Mouse (Mus musculus) kidney, postnatal 14 days (tissue): ENCODE data around the gene Wdr19.
"Not testable (repeated sequence)": the region's sequence is repeated elsewhere in the genome, so short reads cannot be mapped to it uniquely, and the experiment has no call there.

Experiments used
- DNase-seq: peaks from one replicate; pipeline ENCODE4 v3.0.0; 2022; ENCODE audit warnings: mixed read lengths

The Wdr19 gene

GRCm38 (mm10) chr5:65194441-65194840, 5.1 kb upstream of the Wdr19 start:
- DNase-seq = no peak

DNA sequence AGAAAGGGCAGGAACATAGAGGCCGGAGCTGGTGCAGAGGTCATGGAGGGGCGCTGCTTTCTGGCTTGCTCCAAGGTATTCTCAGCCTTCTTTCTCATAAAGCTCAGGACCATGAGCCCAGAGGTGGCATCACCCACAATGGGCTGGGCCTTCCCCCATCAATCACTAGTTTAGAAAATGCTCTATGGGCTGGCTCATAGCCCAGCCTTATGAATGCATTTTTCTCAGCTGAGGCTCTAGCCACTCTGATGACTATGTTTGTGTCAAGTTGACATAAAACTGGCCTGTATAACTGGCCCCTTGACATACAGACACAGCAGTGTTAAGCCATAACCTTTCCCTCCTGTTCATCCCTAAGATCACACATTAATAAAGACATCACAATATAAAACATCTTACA, 5.2 kb downstream of the Wdr19 start:
- no peak for DNase-seq

DNA sequence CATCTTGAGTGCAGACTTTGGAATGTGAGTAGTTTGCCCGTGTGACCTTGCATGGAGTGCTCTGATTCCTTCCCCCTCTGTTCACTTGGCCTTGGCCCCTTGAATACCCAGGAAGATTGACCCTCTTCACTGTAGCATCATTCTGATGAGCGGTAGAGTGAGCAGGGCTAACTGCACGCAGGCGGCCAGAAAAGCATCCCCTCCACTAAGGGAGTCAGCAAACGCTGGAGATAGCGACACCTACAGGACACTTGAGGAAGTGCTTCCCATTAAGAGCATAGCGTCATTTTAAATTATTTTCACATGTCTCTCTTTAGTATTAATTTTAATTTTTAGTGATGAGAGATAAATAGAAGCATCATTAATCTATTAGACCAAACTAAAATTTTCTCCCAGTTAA, 13.8 kb downstream of the Wdr19 start:
- peak; percentile 43 for DNase-seq

GRCm38 (mm10) chr5:65217305-65218269, 18.1 kb downstream of the Wdr19 start:
- DNase-seq = no peak

DNA sequence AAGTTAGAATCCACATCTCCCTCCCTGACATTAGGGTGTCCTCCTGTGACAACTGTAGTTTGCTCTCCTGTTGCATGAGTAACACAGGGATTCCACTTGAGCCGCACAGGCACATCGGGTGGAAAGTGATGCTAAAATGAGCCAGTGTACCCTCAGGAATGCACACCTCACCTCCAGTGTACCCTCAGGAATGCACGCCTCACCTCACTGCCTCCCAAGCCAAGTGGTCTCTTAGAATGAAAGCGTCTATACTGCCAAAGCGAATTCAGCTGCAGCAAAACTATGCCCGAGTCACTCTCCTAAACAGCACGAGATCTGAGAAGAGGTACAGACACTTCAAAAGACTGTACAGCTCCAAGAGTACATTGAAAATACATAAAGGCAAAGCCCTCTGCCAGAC, 21.5 kb downstream of the Wdr19 start:
- DNase-seq = no peak

GRCm38 (mm10) chr5:65224056-65224455, 24.6 kb downstream of the Wdr19 start:
- no peak for DNase-seq

DNA sequence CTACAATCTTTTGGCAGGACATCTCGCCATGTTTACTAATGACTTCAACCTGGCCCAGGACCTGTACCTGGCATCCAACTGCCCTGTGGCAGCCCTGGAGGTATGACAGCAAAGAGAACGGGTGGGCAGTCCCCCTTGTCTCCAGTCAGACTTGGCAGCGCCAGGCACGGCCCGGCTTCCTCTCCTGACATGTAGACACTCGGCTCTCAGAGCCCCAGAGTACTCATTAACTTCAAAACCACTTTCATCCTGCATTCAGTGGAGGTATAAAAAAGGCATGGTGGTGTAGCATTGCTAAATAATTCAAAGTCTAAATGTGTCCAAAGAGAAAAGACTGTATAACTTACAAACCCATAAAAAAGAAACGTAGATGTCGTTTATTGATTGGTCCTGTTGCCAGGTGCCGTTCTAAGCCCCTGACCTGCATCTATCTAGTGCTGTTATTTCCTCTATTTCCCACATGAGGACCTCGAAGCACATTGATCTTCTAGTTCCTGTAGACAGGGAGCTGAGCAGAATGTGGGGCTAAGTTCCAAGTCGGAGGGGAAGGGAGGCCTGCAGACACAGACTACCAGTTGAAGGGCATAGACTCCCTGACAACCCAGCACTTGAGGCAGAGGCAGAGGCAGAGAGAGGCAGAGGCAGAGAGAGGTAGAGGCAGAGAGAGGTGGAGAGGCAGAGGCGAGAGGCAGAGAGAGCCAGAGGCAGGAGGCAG, 31.9 kb downstream of the Wdr19 start:
- DNase-seq = peak; percentile 10

DNA sequence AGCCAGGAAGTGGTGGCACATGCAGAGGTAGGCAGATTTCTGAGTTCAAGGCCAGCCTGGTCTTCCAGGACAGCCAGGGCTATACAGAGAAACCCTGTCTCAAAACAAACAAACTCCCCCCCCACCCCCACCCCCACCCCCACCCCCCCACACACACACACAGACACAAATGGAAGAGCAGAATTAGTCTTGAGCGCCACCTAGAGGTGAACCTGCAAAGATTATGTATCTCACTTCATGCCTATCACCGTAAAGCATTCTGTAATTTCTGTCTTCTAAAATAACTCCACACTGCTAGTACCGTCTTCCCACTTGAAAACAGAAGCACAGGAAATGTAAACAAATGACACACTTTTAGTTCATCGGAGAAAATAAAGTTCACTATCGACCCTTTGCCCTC, 43.2 kb downstream of the Wdr19 start:
- DNase-seq = peak; percentile 22

DNA sequence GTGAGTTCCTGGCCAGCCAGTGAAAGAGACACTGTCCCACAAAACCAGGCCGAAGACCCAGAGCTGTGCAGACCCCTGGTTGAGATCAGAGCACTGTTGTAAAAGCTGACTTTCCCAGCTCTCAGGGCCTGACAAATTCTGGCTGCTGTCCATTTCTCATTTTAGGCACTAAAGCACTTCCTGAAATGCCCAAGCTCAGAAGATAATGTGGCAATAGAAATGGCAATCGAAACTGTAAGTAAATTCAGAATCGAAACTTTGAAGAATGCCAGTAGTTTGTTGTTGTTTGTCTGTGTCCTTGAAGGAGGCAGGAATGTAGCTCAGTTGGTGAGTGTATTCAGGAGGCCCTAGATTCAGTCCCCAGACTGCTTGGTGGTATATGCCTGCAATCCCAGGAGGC, 47.8 kb downstream of the Wdr19 start:
- no peak for DNase-seq

DNA sequence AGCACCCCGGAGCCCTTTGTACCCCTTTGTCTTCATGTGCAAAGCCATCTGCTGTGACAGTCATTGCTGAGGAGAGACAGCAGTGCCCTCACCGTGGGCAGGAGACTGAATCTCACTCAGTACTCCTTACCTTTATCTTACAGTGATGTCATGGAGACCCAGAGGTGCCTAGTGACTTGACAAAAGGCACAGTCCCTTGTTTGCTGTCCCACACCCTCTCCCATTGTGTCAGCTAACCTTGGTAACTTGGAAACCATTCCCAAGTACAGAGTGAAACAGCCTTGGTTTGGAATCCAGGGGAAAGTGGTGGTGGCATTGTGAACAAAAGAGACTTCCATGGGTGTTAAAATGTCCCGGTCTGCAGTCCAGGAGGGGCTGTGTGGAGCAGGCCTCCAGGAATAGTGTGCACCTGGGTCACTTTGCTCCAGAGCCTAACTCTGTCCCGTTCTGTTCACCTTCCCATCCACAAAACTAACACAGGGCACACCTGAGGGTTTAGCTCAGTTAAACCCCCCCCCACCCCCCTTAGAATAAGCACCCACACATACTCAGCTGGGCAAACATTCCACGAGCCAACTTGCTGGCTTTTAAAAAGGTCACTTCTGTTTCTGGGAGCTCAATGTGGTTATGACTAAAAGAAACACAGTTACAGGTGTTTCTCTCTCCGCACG, 50.8 kb downstream of the Wdr19 start:
- no peak for DNase-seq

- DNase-seq = no peak
These were observed 58.5 kb downstream of the Wdr19 start for GRCm38 (mm10) chr5:65257910-65258505.

DNA sequence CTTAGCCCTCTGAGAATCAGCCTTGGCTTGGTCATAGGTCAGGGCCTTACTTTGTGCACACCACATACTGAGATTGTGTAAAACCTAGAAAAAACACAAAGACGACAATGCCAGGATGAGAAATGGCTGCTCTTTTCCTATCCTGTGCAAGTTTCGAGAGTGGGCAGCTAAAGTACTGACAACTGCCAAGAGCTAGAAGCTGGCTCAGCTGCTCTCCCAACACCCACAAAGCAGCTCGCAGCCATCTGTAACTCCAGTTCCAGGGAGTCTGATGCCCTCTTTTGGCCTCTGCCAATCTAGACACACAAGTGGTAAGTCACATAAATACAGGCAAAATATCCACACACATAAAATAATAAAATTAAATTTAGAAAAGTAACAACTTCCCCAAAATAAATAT, 74.5 kb downstream of the Wdr19 start:
- DNase-seq = no peak

DNA sequence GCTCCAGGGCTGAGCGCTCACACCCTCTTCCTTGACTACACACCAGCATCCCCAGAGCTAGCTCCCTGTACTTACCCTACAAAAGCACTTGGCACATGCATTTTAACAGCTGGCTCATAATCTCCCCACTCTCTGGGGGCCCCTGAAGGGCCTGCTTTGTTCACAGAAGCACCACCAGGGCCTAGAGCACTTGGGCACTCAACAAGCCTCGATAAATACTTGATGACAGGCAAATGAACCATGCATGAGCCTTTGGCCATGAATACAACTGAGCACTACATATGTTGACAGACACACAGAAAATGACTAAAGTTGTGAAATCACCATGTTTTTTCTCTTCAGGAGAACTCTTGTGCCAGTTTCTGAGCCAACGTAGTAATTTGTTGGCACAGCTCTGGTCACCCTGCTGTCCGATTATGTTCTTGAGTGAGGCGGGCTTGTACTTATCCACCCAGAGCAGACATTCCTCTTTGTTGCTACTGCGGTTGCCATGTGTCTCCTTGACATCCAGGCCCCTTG, 79.7 kb downstream of the Wdr19 start:
- DNase-seq = no peak

GRCm38 (mm10) chr5:65281216-65281615, 81.7 kb downstream of the Wdr19 start:
- DNase-seq = no peak

- DNase-seq = no peak
These were observed 84.7 kb downstream of the Wdr19 start for GRCm38 (mm10) chr5:65284171-65284570.

GRCm38 (mm10) chr5:65287751-65288701, 88.5 kb downstream of the Wdr19 start:
- DNase-seq = no peak

DNA sequence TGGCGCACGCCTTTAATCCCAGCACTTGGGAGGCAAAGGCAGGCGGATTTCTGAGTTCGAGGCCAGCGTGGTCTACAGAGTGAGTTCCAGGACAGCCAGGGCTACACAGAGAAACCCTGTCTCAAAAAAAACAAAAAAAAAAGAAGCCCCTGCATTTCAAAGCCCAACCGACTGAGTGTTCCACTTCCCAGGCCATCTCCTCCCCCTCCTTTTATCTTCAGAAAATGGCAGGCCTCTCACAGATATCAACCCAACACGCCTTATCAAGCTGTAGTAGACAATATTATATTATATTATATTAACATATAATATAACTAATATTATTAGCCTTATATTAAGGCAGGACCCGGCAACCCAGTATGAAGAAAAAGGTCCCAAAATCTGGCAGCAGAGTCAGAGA, 89.5 kb downstream of the Wdr19 start:
- DNase-seq = not testable (repeated sequence)

GRCm38 (mm10) chr5:65293627-65294026, 94.1 kb downstream of the Wdr19 start:
- no peak for DNase-seq

DNA sequence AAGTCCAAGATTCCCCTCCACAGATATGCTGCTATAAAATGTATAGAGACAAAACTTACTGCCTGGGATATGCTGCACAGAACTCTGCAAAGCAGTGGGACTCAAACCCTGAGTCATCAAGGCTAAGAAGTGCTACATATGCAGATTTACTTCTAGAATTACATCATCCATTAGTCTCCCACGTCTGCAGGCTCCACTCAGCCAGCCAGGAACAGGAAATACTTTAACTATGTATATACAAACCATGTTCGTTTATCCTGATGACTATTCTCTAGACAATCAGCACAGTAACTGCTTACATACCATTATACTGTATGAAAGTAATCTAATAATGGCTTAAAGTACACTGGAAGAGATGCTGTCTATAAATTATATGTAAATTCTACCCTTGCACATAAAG, 94.8 kb downstream of the Wdr19 start:
- no peak for DNase-seq

GRCm38 (mm10) chr5:65298167-65298950, 98.9 kb downstream of the Wdr19 start:
- no peak for DNase-seq

GRCm38 (mm10) chr5:65299623-65300022, 100.1 kb downstream of the Wdr19 start:
- not testable (repeated sequence) for DNase-seq
